Mouse (Mus musculus) midbrain, embryonic 10.5 days (tissue): ENCODE data around the gene Nin. TPM values are rescaled to one million over a fixed set of nuclear protein-coding genes. Genes with fewer than 3 reads are reported as not detected.
"Not testable (repeated sequence)": the region's sequence is repeated elsewhere in the genome, so short reads cannot be mapped to it uniquely, and the experiment has no call there.

ENCODE experiments used
- DNase-seq: peaks from one replicate; pipeline ENCODE4 v3.0.0-alpha.2; 2017; ENCODE audit warnings: low spot score
- H3K27ac ChIP-seq: fragments of 300-500 bp; sonication (generic); replicated peaks from 2 replicates; pipeline ENCODE4 v1.5.1; 2016; ENCODE audit warnings: mild to moderate bottlenecking
- H3K27me3 ChIP-seq: fragments of 300-500 bp; sonication (generic); 2 replicates; pipeline ENCODE4 v1.6.1; 2016; ENCODE audit warnings: low read depth, mild to moderate bottlenecking; ENCODE audit not compliant: poor library complexity, severe bottlenecking
- H3K36me3 ChIP-seq: fragments of 300-500 bp; sonication (generic); 2 replicates; pipeline ENCODE4 v1.6.1; 2016; ENCODE audit warnings: mild to moderate bottlenecking, moderate library complexity
- H3K4me1 ChIP-seq: fragments of 300-500 bp; sonication (generic); 2 replicates; pipeline ENCODE4 v1.6.1; 2016
- H3K4me3 ChIP-seq: fragments of 300-500 bp; sonication (generic); 2 replicates; pipeline ENCODE4 v1.5.1; 2016; ENCODE audit warnings: mild to moderate bottlenecking, moderate library complexity
- H3K9me3 ChIP-seq: fragments of 300-500 bp; sonication (generic); replicated peaks from 2 replicates; pipeline ENCODE4 v1.6.1; 2016; ENCODE audit warnings: mild to moderate bottlenecking
- WGBS: fragments of 180-500 bp; shearing (Covaris S2); methylation state at CpG from one replicate; pipeline ENCODE4 v1.1.7; 2016; 5-methylcytosine and 5-hydroxymethylcytosine counted together
- polyA plus RNA-seq: library from polyadenylated mRNA; unstranded; fragments of >200 nt; fragmentation: Nextera tagmentation; extraction: Ambion mirVana; gene quantifications from 2 replicates; pipeline ENCODE4 v1.2.1, GENCODE M21; 2016

Nin gene
- polyA plus RNA-seq = 9.4 and 10.0 TPM in 2 replicates

DNA sequence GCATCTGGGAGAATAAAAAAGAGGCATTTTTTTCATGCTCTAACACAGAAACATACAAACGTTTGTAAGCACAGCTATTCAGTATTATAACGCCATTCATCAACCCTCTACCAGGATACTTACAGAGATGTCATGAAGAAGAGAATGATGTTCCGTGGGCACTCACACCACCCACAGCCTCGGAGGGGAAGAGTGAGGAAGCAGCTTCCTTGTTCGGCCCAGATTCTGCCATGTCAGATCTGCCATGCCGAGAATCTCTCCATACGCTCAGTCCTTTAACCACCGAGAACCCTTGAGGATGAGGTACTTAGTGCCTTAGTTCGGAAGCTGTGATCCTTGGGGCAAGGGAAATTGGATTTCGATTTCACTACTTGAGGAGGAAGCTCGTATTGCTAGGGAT is at the start of gene Nin:
Gene Nin, minus strand, starts transcription at position 367 of the 400 bp plus-strand sequence.
- H3K27me3 ChIP-seq = peaks cover 81% of the 10 kb centered on the region
- peaks cover 32% of the 10 kb centered on the region for H3K4me1 ChIP-seq
- WGBS = 47% methylated on average over 11 of the region's 11 CpGs
- no peaks in the 10 kb centered on the region for H3K9me3 ChIP-seq
- no peak within 1 kb of the TSS for H3K27ac ChIP-seq
- H3K36me3 ChIP-seq = no peaks in the 10 kb centered on the region
- DNase-seq = no peak
- H3K4me3 ChIP-seq = peak within 1 kb of the TSS; percentile 89; the same call in 1 of the 2 replicates

GRCm38 (mm10) chr12:70161057-70161456 is 47.5 kb upstream of the Nin start:
- Histone ChIP-seq H3K9me3 (no peaks in the 10 kb centered on the region), H3K27me3 (no peaks in the 10 kb centered on the region), H3K27ac (no peak overlapping the region), H3K36me3 (no peaks in the 10 kb centered on the region), H3K4me1 (no peaks in the 10 kb centered on the region), H3K4me3 (no peak overlapping the region)
- no peak for DNase-seq
- 91% methylated on average over 5 of the region's 5 CpGs for WGBS

GRCm38 (mm10) chr12:70157292-70158066 is 44.0 kb upstream of the Nin start:
- no peak overlapping the region for H3K4me3 ChIP-seq
- DNase-seq = no peak
- no peaks in the 10 kb centered on the region for H3K27me3 ChIP-seq
- H3K36me3 ChIP-seq = no peaks in the 10 kb centered on the region
- no peak overlapping the region for H3K27ac ChIP-seq
- H3K4me1 ChIP-seq = 0 out of 2 replicates have a peak, but pooled peaks cover 3% of the 10 kb centered on the region
- H3K9me3 ChIP-seq = no peaks in the 10 kb centered on the region
- 59% methylated on average over 5 of the region's 5 CpGs for WGBS

GRCm38 (mm10) chr12:70156222-70156621 is 42.7 kb upstream of the Nin start:
- no peaks in the 10 kb centered on the region for H3K27me3 ChIP-seq
- no peaks in the 10 kb centered on the region for H3K9me3 ChIP-seq
- H3K4me1 ChIP-seq = 0 out of 2 replicates have a peak, but pooled peaks cover 3% of the 10 kb centered on the region
- no peak overlapping the region for H3K4me3 ChIP-seq
- no peaks in the 10 kb centered on the region for H3K36me3 ChIP-seq
- WGBS = 89% methylated on average over 6 of the region's 6 CpGs
- DNase-seq = no peak
- no peak overlapping the region for H3K27ac ChIP-seq

DNA sequence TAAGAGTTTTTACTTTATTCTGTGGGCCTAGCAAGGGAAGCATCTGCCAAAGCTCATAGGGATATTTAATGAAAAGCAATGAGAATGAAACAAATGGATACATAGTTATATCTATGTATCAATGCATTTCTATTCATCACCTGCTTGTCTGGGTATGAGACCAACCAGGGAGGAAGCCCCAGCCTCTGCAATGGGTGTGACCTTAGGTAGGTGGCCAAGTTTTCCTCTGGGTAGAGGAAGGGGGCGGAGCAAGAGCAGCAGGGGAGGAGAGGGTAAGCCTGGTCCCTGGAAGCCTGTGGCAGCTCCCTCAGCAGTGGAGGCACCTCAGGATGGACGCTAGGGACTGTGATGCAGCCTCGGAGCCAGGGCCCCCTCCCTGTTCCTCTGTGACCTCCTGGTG is 40.3 kb upstream of the Nin start, which contains the start of gene Abhd12b:
Gene Abhd12b, plus strand, starts transcription at position 301 of the 400 bp plus-strand sequence.
- no peaks in the 10 kb centered on the region for H3K9me3 ChIP-seq
- no peaks in the 10 kb centered on the region for H3K27me3 ChIP-seq
- no peak within 1 kb of the TSS for H3K27ac ChIP-seq
- peaks cover 7% of the 10 kb centered on the region for H3K4me1 ChIP-seq
- no peaks in the 10 kb centered on the region for H3K36me3 ChIP-seq
- no peak within 1 kb of the TSS for H3K4me3 ChIP-seq
- no peak for DNase-seq
- WGBS = 48% methylated on average over 3 of the region's 3 CpGs

DNA sequence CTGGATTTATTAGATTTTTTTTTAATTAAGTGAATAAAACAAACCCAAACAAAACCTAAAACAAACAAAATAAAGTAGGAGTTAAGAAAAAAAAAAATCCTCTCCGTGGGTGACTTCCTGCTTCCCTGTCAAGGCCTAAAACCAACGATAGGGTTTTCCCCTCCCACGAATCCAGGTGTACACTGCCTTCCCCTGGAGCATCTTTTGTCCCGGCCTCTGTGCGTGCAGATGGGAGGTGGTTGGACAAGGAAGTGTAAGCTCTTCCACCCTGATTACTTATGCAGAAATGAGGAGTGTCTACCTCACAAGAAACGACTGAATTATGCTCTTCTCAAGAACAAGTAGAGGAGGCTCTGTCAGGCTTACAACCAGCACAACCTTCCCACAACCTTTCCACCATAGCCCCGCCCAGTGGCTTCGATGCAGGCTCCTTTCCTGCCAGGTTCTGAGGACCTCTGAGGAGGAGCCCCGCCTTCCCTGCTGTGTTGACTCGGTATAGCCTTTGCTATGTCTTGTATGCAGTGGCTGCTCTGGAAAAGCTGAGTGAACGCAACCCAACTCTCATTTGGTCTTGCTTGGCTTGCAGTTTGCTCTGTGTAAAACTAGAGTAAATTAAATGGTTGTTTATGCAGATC is 35.2 kb upstream of the Nin start:
- Histone ChIP-seq H3K27me3 (peaks cover 6% of the 10 kb centered on the region; the same call in 1 of the 2 replicates), H3K9me3 (no peaks in the 10 kb centered on the region), H3K36me3 (no peaks in the 10 kb centered on the region), H3K27ac (peak overlapping the region; percentile 55; the same call in 1 of the 2 replicates), H3K4me1 (peaks cover 23% of the 10 kb centered on the region), H3K4me3 (peak overlapping the region; percentile 43; the same call in 1 of the 2 replicates)
- WGBS = 12% methylated on average over 11 of the region's 11 CpGs
- peak; percentile 20 for DNase-seq

DNA sequence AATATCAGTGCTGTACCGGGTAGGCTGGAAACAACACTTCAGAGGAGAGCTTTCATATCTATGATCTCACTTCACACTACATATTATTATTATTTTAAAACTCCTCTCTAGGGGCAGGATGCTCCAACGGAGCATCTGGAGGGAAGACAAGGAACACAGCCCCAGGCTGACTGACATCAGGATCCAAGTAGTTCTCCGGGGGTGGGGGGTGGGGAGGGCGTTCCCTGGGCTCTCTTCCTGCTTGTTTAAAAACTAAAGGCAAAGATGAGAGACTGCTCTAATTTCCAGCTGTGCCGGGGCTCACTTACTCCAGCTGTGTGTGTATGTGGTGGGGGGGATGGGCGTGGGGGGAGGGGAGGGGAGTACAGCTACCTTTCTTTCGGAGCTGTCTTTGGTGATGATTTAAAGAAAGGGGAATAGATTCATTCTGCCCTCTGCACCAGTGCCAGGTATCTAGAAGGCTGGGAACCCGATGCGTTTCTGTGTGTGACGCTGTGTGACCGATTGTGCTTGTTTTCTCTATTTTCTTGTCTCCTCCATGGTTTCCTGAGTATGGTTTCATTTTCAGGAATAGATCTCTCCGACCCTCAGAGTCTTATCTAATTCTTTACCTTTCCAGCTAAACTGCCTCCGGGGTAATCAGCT is 34.6 kb upstream of the Nin start:
- 13% methylated on average over 13 of the region's 13 CpGs for WGBS
- H3K4me3 ChIP-seq = peak overlapping the region; percentile 43

DNA sequence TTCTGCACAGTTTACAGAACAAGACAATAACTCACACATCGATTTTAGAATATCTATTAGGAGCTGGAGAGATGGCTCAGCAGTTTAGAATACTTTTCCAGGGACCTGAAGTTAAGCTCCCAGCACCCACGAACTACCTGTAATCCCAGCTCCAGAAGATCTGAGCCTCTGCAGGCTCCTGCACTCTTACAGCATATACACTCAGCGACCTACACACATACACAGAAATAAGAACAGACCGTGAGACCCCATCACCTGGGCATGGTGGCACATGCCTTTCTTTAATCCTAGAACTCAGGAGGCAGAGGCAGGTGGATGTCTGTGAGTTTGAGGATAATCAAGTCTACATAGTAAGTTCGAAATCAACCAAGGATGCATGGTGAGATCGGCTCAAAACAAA is 32.1 kb upstream of the Nin start:
- Histone ChIP-seq H3K27me3 (peaks cover 6% of the 10 kb centered on the region; the same call in 1 of the 2 replicates), H3K27ac (no peak overlapping the region), H3K9me3 (no peaks in the 10 kb centered on the region), H3K4me3 (no peak overlapping the region), H3K4me1 (peaks cover 23% of the 10 kb centered on the region), H3K36me3 (no peaks in the 10 kb centered on the region)
- 92% methylated on average over 6 of the region's 6 CpGs for WGBS
- no peak for DNase-seq

More for the DNA sequence above, 34.6 kb upstream of the Nin start:
- H3K4me1 ChIP-seq = peaks cover 23% of the 10 kb centered on the region
- H3K36me3 ChIP-seq = no peaks in the 10 kb centered on the region
- H3K27me3 ChIP-seq = peaks cover 6% of the 10 kb centered on the region; the same call in 1 of the 2 replicates
- peak overlapping the region; percentile 55; the same call in 1 of the 2 replicates for H3K27ac ChIP-seq
- H3K9me3 ChIP-seq = no peaks in the 10 kb centered on the region
- peak; percentile 33 for DNase-seq

- Histone ChIP-seq H3K27me3 (peaks cover 6% of the 10 kb centered on the region; the same call in 1 of the 2 replicates), H3K4me1 (peaks cover 23% of the 10 kb centered on the region), H3K4me3 (no peak overlapping the region), H3K9me3 (no peaks in the 10 kb centered on the region), H3K27ac (peak overlapping the region; percentile 64), H3K36me3 (no peaks in the 10 kb centered on the region)
- 56% methylated on average over 20 of the region's 20 CpGs for WGBS
- DNase-seq = peak; percentile 55
These were observed 31.3 kb upstream of the Nin start for GRCm38 (mm10) chr12:70144637-70145448.

DNA sequence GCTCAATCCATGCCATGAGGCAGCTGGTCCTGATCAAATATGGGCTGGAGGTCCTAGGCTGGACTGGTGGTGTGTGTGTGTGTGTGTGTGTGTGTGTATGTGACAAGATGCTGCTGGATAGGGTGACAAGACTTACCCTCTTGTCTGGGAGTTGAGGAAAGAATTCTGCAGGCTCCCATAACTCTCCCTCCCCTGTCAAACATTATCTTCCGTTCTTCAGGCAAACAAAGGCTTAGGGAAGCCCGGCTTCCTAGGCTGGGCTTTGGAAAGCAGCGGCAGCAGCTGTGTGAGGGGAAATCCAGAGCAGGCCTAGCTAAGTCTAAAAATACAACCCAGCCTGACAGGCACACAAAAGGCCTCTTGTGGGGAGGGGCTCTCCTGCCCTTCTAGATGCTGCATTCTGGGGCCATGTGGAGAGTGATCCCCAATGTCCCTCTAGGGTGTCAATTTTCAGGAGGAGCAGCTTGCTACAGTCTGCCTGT is 30.6 kb upstream of the Nin start:
- H3K27me3 ChIP-seq = not testable (repeated sequence)
- H3K27ac ChIP-seq = peak overlapping the region; percentile 64

DNA sequence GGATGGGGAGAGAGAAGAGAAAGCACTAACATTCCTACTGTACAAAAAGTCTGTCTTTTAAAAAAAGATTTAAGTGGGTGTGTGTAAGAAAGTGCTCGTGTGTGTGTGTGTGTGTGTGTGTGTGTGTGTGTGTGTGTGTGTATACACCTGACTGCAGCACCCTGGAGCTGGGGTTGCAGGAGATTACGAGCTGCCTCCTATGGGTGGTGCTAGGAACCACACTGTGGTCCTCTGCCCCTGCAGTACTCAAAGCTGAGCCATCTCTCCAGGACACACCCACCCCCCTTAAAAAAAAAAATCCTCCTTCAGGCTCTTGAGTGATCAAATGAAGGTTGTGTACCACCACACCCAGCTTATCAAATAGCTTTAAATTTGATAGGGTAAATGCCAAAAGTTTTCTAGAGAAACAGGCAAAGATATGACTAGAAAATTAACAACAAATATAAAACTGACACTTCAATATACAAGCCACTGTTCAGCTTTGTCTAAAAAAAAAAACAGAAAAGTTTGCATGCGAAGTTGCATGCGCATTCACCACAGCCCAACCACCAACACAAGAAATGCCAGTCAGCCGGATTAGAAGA is 27.6 kb upstream of the Nin start:
- Histone ChIP-seq H3K27ac (no peak overlapping the region), H3K4me3 (no peak overlapping the region), H3K9me3 (no peaks in the 10 kb centered on the region), H3K27me3 (peaks cover 2% of the 10 kb centered on the region; the same call in 1 of the 2 replicates), H3K4me1 (0 out of 2 replicates have a peak, but pooled peaks cover 4% of the 10 kb centered on the region), H3K36me3 (no peaks in the 10 kb centered on the region)
- 87% methylated on average over 5 of the region's 5 CpGs for WGBS
- no peak for DNase-seq

More for the DNA sequence above, 30.6 kb upstream of the Nin start:
- 26% methylated on average over 3 of the region's 3 CpGs for WGBS
- peaks cover 22% of the 10 kb centered on the region for H3K4me1 ChIP-seq
- not testable (repeated sequence) for H3K36me3 ChIP-seq, DNase-seq, H3K9me3 ChIP-seq, H3K4me3 ChIP-seq
